Comparison of ENCODE assay signal across 8 mouse cellular contexts in genomic region chr3:58843415-58843814, GRCm38 (mm10). TPM values are rescaled to one million over a fixed set of nuclear protein-coding genes. Genes with fewer than 3 reads are reported as not detected.
DNase-seq lines count a peak whose midpoint lies in the region; ATAC-seq lines count a peak whose summit lies in the region.

No protein-coding gene starts in this region.

- peak; percentile 1 for DNase-seq in CD4-positive, CD25-positive, alpha-beta regulatory T cell, adult 2 months (ENCODE audit: low read depth, low spot score)
- peak; percentile 20 for DNase-seq in liver
- DNase-seq in c-Kit-positive CD71-positive TER-119-positive erythroid progenitor cells, embryonic 14.5 days (ENCODE audit: low spot score), result no peak

- H3K4me2 ChIP-seq in liver, embryonic 12.5 days, result no peak overlapping the region

- no peaks in the 10 kb centered on the region for H3K27me3 ChIP-seq in liver, embryonic 12.5 days (replicated peaks)

- H3K4me3 ChIP-seq in liver, embryonic 12.5 days, result no peak overlapping the region

- H3K36me3 ChIP-seq in liver, embryonic 12.5 days, result no peaks in the 10 kb centered on the region

- H3K9me3 ChIP-seq in liver, embryonic 12.5 days (replicated peaks), result no peaks in the 10 kb centered on the region

- no peak for ATAC-seq in CD4-positive, CD25-positive, alpha-beta regulatory T cell, adult 4 months
- ATAC-seq in liver, embryonic 12.5 days, result no peak
- peak; percentile 100 for ATAC-seq in common myeloid progenitor, adult 5-6 weeks (replicated peaks; ENCODE audit: low read depth, poor library complexity, severe bottlenecking)
- peak; percentile 87 for ATAC-seq in megakaryocyte progenitor cell, adult 5-6 weeks (replicated peaks; ENCODE audit: poor library complexity)
- ATAC-seq in cerebellum, adult (ENCODE audit: insufficient number of reproducible peaks, low FRiP score, low TSS enrichment), result no peak

- H3K27ac ChIP-seq in liver, embryonic 12.5 days, result no peak overlapping the region

- WGBS in liver, embryonic 12.5 days (ENCODE audit: insufficient replicate concordance), result 35% methylated on average over 1 of the region's 1 CpGs

- H3K9ac ChIP-seq in liver, embryonic 12.5 days, result no peak overlapping the region

- H3K4me1 ChIP-seq in liver, embryonic 12.5 days, result no peaks in the 10 kb centered on the region

RNA-seq across cellular contexts. Expression of gene Mindy4b-ps, which starts 21.3 kb away (rescaled TPM):
- polyA plus RNA-seq in CD4-positive, CD25-positive, alpha-beta regulatory T cell, adult 4 months (2017; shearing (Covaris generic)), result not detected
- not detected in 2 replicates for polyA plus RNA-seq in liver, embryonic 12.5 days (2016; fragmentation: Nextera tagmentation; extraction: Ambion mirVana)
- total RNA-seq in common myeloid progenitor, adult 5-6 weeks (2017), result not detected in 2 replicates
- not detected in 2 replicates for total RNA-seq in megakaryocyte progenitor cell, adult 5-6 weeks (2015)
- total RNA-seq in megakaryocyte progenitor cell, adult 5-6 weeks (2017), result not detected in 2 replicates

RNA-seq across cellular contexts. Expression of gene Clrn1, which starts 41.7 kb away (rescaled TPM):
- polyA plus RNA-seq in CD4-positive, CD25-positive, alpha-beta regulatory T cell, adult 4 months (2017; shearing (Covaris generic)), result not detected
- polyA plus RNA-seq in liver, embryonic 12.5 days (2016; fragmentation: Nextera tagmentation; extraction: Ambion mirVana), result 0.07 TPM in 1 of 2 replicates, not detected in the other
- not detected in 2 replicates for total RNA-seq in common myeloid progenitor, adult 5-6 weeks (2017)
- total RNA-seq in megakaryocyte progenitor cell, adult 5-6 weeks (2015), result not detected in 2 replicates
- total RNA-seq in megakaryocyte progenitor cell, adult 5-6 weeks (2017), result not detected in 2 replicates

Comparison
In these comparisons a context has a peak if more than half of its experiments do, and no peak if none do; other contexts are left out.
1. ATAC-seq: peak in common myeloid progenitor, adult 5-6 weeks (single experiment) and megakaryocyte progenitor cell, adult 5-6 weeks (single experiment); none in CD4-positive, CD25-positive, alpha-beta regulatory T cell, adult 4 months (single experiment), liver, embryonic 12.5 days (single experiment) and cerebellum, adult (single experiment).